Mouse (Mus musculus): ENCODE measurements at regions not wholly inside any gene's neighbourhood (a gene's known extent, or its start where the extent isn't known, plus 50 kb on each side); places are given as distances from the start of the nearest gene placed in this dataset.

GRCm38 (mm10) chr3:66592259-66592658, 295.6 kb upstream of the Veph1 start:
- Histone ChIP-seq H3K9me3 (ENCODE audit: low read length) (no peaks in the 10 kb centered on the region), H3K4me3 (ENCODE audit: low read depth, low read length) (no peak overlapping the region), H3K9ac (replicated peaks; ENCODE audit: low read length, poor library complexity, severe bottlenecking) (no peak overlapping the region), H3K27ac (ENCODE audit: low read depth, low read length) (no peak overlapping the region), H3K36me3 (ENCODE audit: insufficient read depth, low read length) (no peaks in the 10 kb centered on the region), H3K27me3 (ENCODE audit: insufficient read depth, low read length) (no peaks in the 10 kb centered on the region), H3K4me1 (ENCODE audit: insufficient read depth, low read length) (no peaks in the 10 kb centered on the region), H3K4me2 (ENCODE audit: low read depth, low read length, poor library complexity, severe bottlenecking) (no peak overlapping the region)
- 69% methylated on average over 7 of the region's 7 CpGs for WGBS
- DNase-seq (ENCODE audit: low spot score) (no peak), ATAC-seq (ENCODE audit: low FRiP score) (no peak)
- no peak for TF ChIP-seq CTCF (IDR thresholded peaks at IDR 0.05)

- WGBS, result 60% methylated on average over 7 of the region's 7 CpGs
Observed at GRCm38 (mm10) chr3:66590775-66591174, 294.1 kb upstream of the Veph1 start.

GRCm38 (mm10) chr3:66589483-66589882, 292.8 kb upstream of the Veph1 start:
- Histone ChIP-seq H3K4me3 (ENCODE audit: low read depth, low read length) (no peak overlapping the region), H3K27ac (ENCODE audit: low read depth, low read length) (no peak overlapping the region), H3K4me1 (ENCODE audit: insufficient read depth, low read length) (no peaks in the 10 kb centered on the region), H3K36me3 (ENCODE audit: insufficient read depth, low read length) (no peaks in the 10 kb centered on the region), H3K27me3 (ENCODE audit: insufficient read depth, low read length) (no peaks in the 10 kb centered on the region), H3K4me2 (ENCODE audit: low read depth, low read length, poor library complexity, severe bottlenecking) (no peak overlapping the region), H3K9me3 (ENCODE audit: low read length) (no peaks in the 10 kb centered on the region), H3K9ac (replicated peaks; ENCODE audit: low read length, poor library complexity, severe bottlenecking) (no peak overlapping the region)
- no peak for TF ChIP-seq CTCF (IDR thresholded peaks at IDR 0.05)
- WGBS, result 88% methylated on average over 4 of the region's 4 CpGs
- no peak for ATAC-seq (ENCODE audit: low FRiP score)
- no peak for DNase-seq (ENCODE audit: low spot score)

More at GRCm38 (mm10) chr3:66590775-66591174, 294.1 kb upstream of the Veph1 start:
- no peak for ATAC-seq (ENCODE audit: low FRiP score)
- H3K4me2 ChIP-seq (ENCODE audit: low read depth, low read length, poor library complexity, severe bottlenecking), result no peak overlapping the region
- no peak overlapping the region for H3K4me3 ChIP-seq (ENCODE audit: low read depth, low read length)
- H3K27ac ChIP-seq (ENCODE audit: low read depth, low read length), result no peak overlapping the region
- H3K4me1 ChIP-seq (ENCODE audit: insufficient read depth, low read length), result no peaks in the 10 kb centered on the region
- DNase-seq (ENCODE audit: low spot score), result no peak
- peak; percentile 14; the same call in 1 of the 2 replicates for TF ChIP-seq CTCF (IDR thresholded peaks at IDR 0.05)
- no peak overlapping the region for H3K9ac ChIP-seq (replicated peaks; ENCODE audit: low read length, poor library complexity, severe bottlenecking)
- no peaks in the 10 kb centered on the region for H3K9me3 ChIP-seq (ENCODE audit: low read length)
- H3K27me3 ChIP-seq (ENCODE audit: insufficient read depth, low read length), result no peaks in the 10 kb centered on the region
- H3K36me3 ChIP-seq (ENCODE audit: insufficient read depth, low read length), result no peaks in the 10 kb centered on the region

GRCm38 (mm10) chr3:66584831-66585230, 288.2 kb upstream of the Veph1 start:
- Histone ChIP-seq H3K36me3 (ENCODE audit: insufficient read depth, low read length) (no peaks in the 10 kb centered on the region), H3K4me1 (ENCODE audit: insufficient read depth, low read length) (no peaks in the 10 kb centered on the region), H3K27ac (ENCODE audit: low read depth, low read length) (no peak overlapping the region), H3K4me3 (ENCODE audit: low read depth, low read length) (no peak overlapping the region), H3K27me3 (ENCODE audit: insufficient read depth, low read length) (no peaks in the 10 kb centered on the region), H3K9ac (replicated peaks; ENCODE audit: low read length, poor library complexity, severe bottlenecking) (no peak overlapping the region), H3K4me2 (ENCODE audit: low read depth, low read length, poor library complexity, severe bottlenecking) (no peak overlapping the region), H3K9me3 (ENCODE audit: low read length) (no peaks in the 10 kb centered on the region)
- WGBS, result 93% methylated on average over 9 of the region's 9 CpGs
- TF ChIP-seq CTCF (IDR thresholded peaks at IDR 0.05), result no peak
- DNase-seq (ENCODE audit: low spot score), result no peak
- ATAC-seq (ENCODE audit: low FRiP score), result no peak

GRCm38 (mm10) chr3:66584101-66584500, 287.5 kb upstream of the Veph1 start:
- H3K9me3 ChIP-seq (ENCODE audit: low read length), result no peaks in the 10 kb centered on the region
- no peak overlapping the region for H3K4me2 ChIP-seq (ENCODE audit: low read depth, low read length, poor library complexity, severe bottlenecking)
- no peak overlapping the region for H3K27ac ChIP-seq (ENCODE audit: low read depth, low read length)
- no peaks in the 10 kb centered on the region for H3K36me3 ChIP-seq (ENCODE audit: insufficient read depth, low read length)
- 65% methylated on average over 5 of the region's 5 CpGs for WGBS
- no peak for DNase-seq (ENCODE audit: low spot score)
- TF ChIP-seq CTCF (IDR thresholded peaks at IDR 0.05), result no peak
- H3K4me3 ChIP-seq (ENCODE audit: low read depth, low read length), result no peak overlapping the region
- no peak for ATAC-seq (ENCODE audit: low FRiP score)
- no peaks in the 10 kb centered on the region for H3K4me1 ChIP-seq (ENCODE audit: insufficient read depth, low read length)
- no peak overlapping the region for H3K9ac ChIP-seq (replicated peaks; ENCODE audit: low read length, poor library complexity, severe bottlenecking)
- no peaks in the 10 kb centered on the region for H3K27me3 ChIP-seq (ENCODE audit: insufficient read depth, low read length)

GRCm38 (mm10) chr3:66576659-66577058, 280.0 kb upstream of the Veph1 start:
- no peaks in the 10 kb centered on the region for H3K36me3 ChIP-seq (ENCODE audit: insufficient read depth, low read length)
- no peak for DNase-seq (ENCODE audit: low spot score)
- H3K9me3 ChIP-seq (ENCODE audit: low read length), result no peaks in the 10 kb centered on the region
- no peaks in the 10 kb centered on the region for H3K27me3 ChIP-seq (ENCODE audit: insufficient read depth, low read length)
- no peak for ATAC-seq (ENCODE audit: low FRiP score)
- H3K9ac ChIP-seq (replicated peaks; ENCODE audit: low read length, poor library complexity, severe bottlenecking), result no peak overlapping the region
- H3K27ac ChIP-seq (ENCODE audit: low read depth, low read length), result no peak overlapping the region
- H3K4me2 ChIP-seq (ENCODE audit: low read depth, low read length, poor library complexity, severe bottlenecking), result no peak overlapping the region
- WGBS, result 74% methylated on average over 1 of the region's 1 CpGs
- no peaks in the 10 kb centered on the region for H3K4me1 ChIP-seq (ENCODE audit: insufficient read depth, low read length)
- no peak for TF ChIP-seq CTCF (IDR thresholded peaks at IDR 0.05)
- no peak overlapping the region for H3K4me3 ChIP-seq (ENCODE audit: low read depth, low read length)

Data from midbrain, postnatal 0 days (tissue).